Mouse (Mus musculus) hindbrain, postnatal 0 days (tissue): ENCODE data around the gene Ccdc158. TPM values are rescaled to one million over a fixed set of nuclear protein-coding genes. Genes with fewer than 3 reads are reported as not detected.

ENCODE experiments used
- ATAC-seq: fragments of 200-750 bp; cut with Nextera tagmentation; 2 replicates; pipeline ENCODE4 v1.8.0; 2017; ENCODE audit warnings: mild to moderate bottlenecking, moderate TSS enrichment, moderate library complexity
- DNase-seq: peaks from one replicate; pipeline ENCODE4 v3.0.0-alpha.2; 2015; ENCODE audit warnings: low spot score
- H3K27ac ChIP-seq: fragments of 300-500 bp; sonication (generic); 2 replicates; pipeline ENCODE4 v1.5.1; 2014; ENCODE audit warnings: mild to moderate bottlenecking
- H3K27me3 ChIP-seq: fragments of 300-500 bp; sonication (generic); 2 replicates; pipeline ENCODE4 v1.6.1; 2014; ENCODE audit warnings: low read length, mixed read lengths; ENCODE audit not compliant: insufficient read depth
- H3K36me3 ChIP-seq: fragments of 300-500 bp; sonication (generic); 2 replicates; pipeline ENCODE4 v1.6.1; 2014; ENCODE audit warnings: low read length, mixed read lengths; ENCODE audit not compliant: insufficient read depth
- H3K4me1 ChIP-seq: fragments of 300-500 bp; sonication (generic); 2 replicates; pipeline ENCODE4 v1.6.1; 2014; ENCODE audit warnings: antibody characterized with exemption, low read length, mixed read lengths; ENCODE audit not compliant: insufficient read depth
- H3K4me2 ChIP-seq: fragments of 300-500 bp; sonication (generic); 2 replicates; pipeline ENCODE4 v1.6.1; 2014; ENCODE audit warnings: low read depth, mild to moderate bottlenecking, low read length, moderate library complexity, mixed read lengths
- H3K4me3 ChIP-seq: fragments of 300-500 bp; sonication (generic); 2 replicates; pipeline ENCODE4 v1.5.1; 2014; ENCODE audit warnings: low read length
- H3K9ac ChIP-seq: fragments of 300-500 bp; sonication (generic); replicated peaks from 2 replicates; pipeline ENCODE4 v1.6.1; 2014; ENCODE audit warnings: mild to moderate bottlenecking, low read length, moderate library complexity, mixed read lengths
- H3K9me3 ChIP-seq: fragments of 300-500 bp; sonication (generic); 2 replicates; pipeline ENCODE4 v1.6.1; 2016; ENCODE audit warnings: low read length, mixed read lengths
- CTCF ChIP-seq: IDR thresholded peaks from 2 replicates; pipeline ENCODE4 v1.5.1; 2016; ENCODE audit warnings: antibody characterized with exemption, control low read depth, low read depth
- WGBS: fragments of 180-500 bp; shearing (Covaris S2); extraction: QIAGEN DNeasy Blood & Tissue Kit; methylation state at CpG from one replicate; pipeline ENCODE4 v1.1.7; 2014; 5-methylcytosine and 5-hydroxymethylcytosine counted together
- polyA plus RNA-seq: library from polyadenylated mRNA; unstranded; fragments of >200 nt; fragmentation: Nextera tagmentation; extraction: Ambion mirVana; gene quantifications from 2 replicates; pipeline ENCODE4 v1.2.1, GENCODE M21; 2015
- total RNA-seq: library from RNA; depleted of rRNA; stranded (reverse); fragments of >200 nt; gene quantifications from 2 replicates; pipeline ENCODE4 v1.2.3, GENCODE M21; 2014

The Ccdc158 gene
- total and polyA plus RNA-seq, 2 experiments from 2014 or later, result 0.23 to 0.26 TPM

- Histone ChIP-seq H3K36me3 (no peaks in the 10 kb centered on the region), H3K27ac (no peak overlapping the region), H3K4me1 (0 out of 2 replicates have a peak, but pooled peaks cover 4% of the 10 kb centered on the region), H3K9me3 (no peaks in the 10 kb centered on the region), H3K4me3 (no peak overlapping the region), H3K4me2 (peak overlapping the region; percentile 5; the same call in 1 of the 2 replicates), H3K27me3 (no peaks in the 10 kb centered on the region), H3K9ac (no peak overlapping the region)
- DNase-seq (peak; percentile 75), ATAC-seq (peak; percentile 59)
- TF ChIP-seq CTCF, result no peak
- 32% methylated on average over 10 of the region's 10 CpGs for WGBS
These were observed 70.4 kb downstream of the Ccdc158 start for GRCm38 (mm10) chr5:92604452-92605247.

GRCm38 (mm10) chr5:92602691-92603690 is 72.1 kb downstream of the Ccdc158 start, which contains the start of gene Stbd1:
Gene Stbd1 (plus strand): TSS chr5:92603041.
- DNase-seq (peak; percentile 68), ATAC-seq (peak; percentile 86)
- H3K27me3 ChIP-seq, result no peaks in the 10 kb centered on the region
- H3K9ac ChIP-seq, result peak within 1 kb of the TSS; percentile 56
- peak within 1 kb of the TSS; percentile 59 for H3K4me3 ChIP-seq
- under 1% methylated on average over 63 of the region's 69 CpGs for WGBS
- no peaks in the 10 kb centered on the region for H3K9me3 ChIP-seq
- 0 out of 2 replicates have a peak, but pooled peaks have one; percentile 2 for TF ChIP-seq CTCF
- H3K4me2 ChIP-seq, result peak within 1 kb of the TSS; percentile 97
- H3K27ac ChIP-seq, result no peak within 1 kb of the TSS
- H3K4me1 ChIP-seq, result 0 out of 2 replicates have a peak, but pooled peaks cover 4% of the 10 kb centered on the region
- H3K36me3 ChIP-seq, result no peaks in the 10 kb centered on the region

GRCm38 (mm10) chr5:92599030-92599429 is 76.0 kb downstream of the Ccdc158 start:
- no peak overlapping the region for H3K27ac ChIP-seq
- WGBS, result 84% methylated on average over 10 of the region's 10 CpGs
- H3K9me3 ChIP-seq, result no peaks in the 10 kb centered on the region
- ATAC-seq, result no peak
- H3K9ac ChIP-seq, result no peak overlapping the region
- no peak overlapping the region for H3K4me3 ChIP-seq
- no peak overlapping the region for H3K4me2 ChIP-seq
- 0 out of 2 replicates have a peak, but pooled peaks cover 4% of the 10 kb centered on the region for H3K4me1 ChIP-seq
- H3K36me3 ChIP-seq, result no peaks in the 10 kb centered on the region
- no peaks in the 10 kb centered on the region for H3K27me3 ChIP-seq
- TF ChIP-seq CTCF, result no peak
- DNase-seq, result no peak

GRCm38 (mm10) chr5:92596865-92597264 is 78.2 kb downstream of the Ccdc158 start:
- Histone ChIP-seq H3K36me3 (no peaks in the 10 kb centered on the region), H3K9me3 (no peaks in the 10 kb centered on the region), H3K4me2 (no peak overlapping the region), H3K4me3 (no peak overlapping the region), H3K9ac (no peak overlapping the region), H3K4me1 (no peaks in the 10 kb centered on the region), H3K27me3 (no peaks in the 10 kb centered on the region), H3K27ac (no peak overlapping the region)
- DNase-seq (no peak), ATAC-seq (no peak)
- no peak for TF ChIP-seq CTCF
- 90% methylated on average over 8 of the region's 8 CpGs for WGBS

- H3K4me1 ChIP-seq, result no peaks in the 10 kb centered on the region
- no peaks in the 10 kb centered on the region for H3K36me3 ChIP-seq
- H3K4me3 ChIP-seq, result no peak overlapping the region
- H3K4me2 ChIP-seq, result no peak overlapping the region
- no peaks in the 10 kb centered on the region for H3K9me3 ChIP-seq
- no peak overlapping the region for H3K27ac ChIP-seq
- DNase-seq (no peak), ATAC-seq (no peak)
- H3K27me3 ChIP-seq, result no peaks in the 10 kb centered on the region
- no peak for TF ChIP-seq CTCF
- no peak overlapping the region for H3K9ac ChIP-seq
- 82% methylated on average over 5 of the region's 5 CpGs for WGBS
These were observed 80.0 kb downstream of the Ccdc158 start for GRCm38 (mm10) chr5:92595026-92595425.

- TF ChIP-seq CTCF, result no peak
- no peaks in the 10 kb centered on the region for H3K9me3 ChIP-seq
- H3K4me2 ChIP-seq, result no peak overlapping the region
- no peak overlapping the region for H3K27ac ChIP-seq
- no peaks in the 10 kb centered on the region for H3K36me3 ChIP-seq
- no peak for DNase-seq
- H3K4me3 ChIP-seq, result no peak overlapping the region
- no peak overlapping the region for H3K9ac ChIP-seq
- ATAC-seq, result no peak
- no peaks in the 10 kb centered on the region for H3K4me1 ChIP-seq
- no peaks in the 10 kb centered on the region for H3K27me3 ChIP-seq
- 53% methylated on average over 10 of the region's 10 CpGs for WGBS
These were observed 89.1 kb downstream of the Ccdc158 start for GRCm38 (mm10) chr5:92585932-92586331.
